Mouse (Mus musculus) kidney, adult 11 months (tissue): ENCODE results near the gene Irgm2.
"Not testable (repeated sequence)": the region's sequence is repeated elsewhere in the genome, so short reads cannot be mapped to it uniquely, and the experiment has no call there.

Source experiments
- DNase-seq: peaks from one replicate; pipeline ENCODE4 v3.0.0; 2022

Irgm2 gene

DNA sequence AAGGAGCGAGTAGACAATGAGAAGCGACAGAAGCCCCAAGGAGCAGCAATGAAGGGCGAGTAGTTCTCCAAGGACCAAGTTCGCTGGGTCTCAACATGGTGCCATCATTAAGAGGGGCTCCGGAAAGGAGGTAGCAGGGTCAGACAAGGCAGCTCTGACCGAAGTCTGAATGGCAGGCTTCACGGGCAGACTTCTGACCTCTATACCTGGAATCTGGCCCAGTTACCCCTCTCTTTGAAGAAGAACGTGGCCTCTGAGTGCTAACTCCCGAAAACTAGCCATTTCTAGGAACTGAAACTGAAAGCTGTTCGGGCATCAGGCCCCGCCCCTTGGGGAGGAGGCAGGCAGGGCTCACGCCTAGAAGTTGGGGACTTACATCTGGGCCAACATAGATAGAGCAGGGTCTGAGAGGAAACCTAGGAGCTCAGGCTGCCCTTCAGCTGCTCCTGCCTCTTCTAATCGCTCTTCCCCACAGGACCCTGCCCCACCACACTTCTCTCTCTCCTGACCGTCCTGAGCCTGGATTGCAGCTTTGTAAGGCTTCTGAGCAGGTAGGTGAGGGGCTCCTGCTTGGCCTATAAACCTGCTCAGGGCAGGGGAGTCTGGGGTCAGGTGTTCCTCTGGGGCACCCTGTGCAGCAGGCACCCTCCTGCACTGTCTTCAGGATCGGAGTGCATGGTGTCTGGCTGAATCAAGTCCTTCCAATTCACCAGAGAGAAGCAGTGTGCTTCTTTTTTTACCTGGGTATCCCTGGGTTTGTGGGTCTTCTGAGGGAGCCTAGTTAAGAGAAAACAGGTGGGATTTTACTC is at the start of gene Irgm2, which contains the start of gene Igtp:
Gene Irgm2, plus strand, starts transcription at position 390 of the 809 bp plus-strand sequence.
Gene Igtp, plus strand, starts transcription at position 328 of the 809 bp plus-strand sequence.
- peak; percentile 79 for DNase-seq

DNA sequence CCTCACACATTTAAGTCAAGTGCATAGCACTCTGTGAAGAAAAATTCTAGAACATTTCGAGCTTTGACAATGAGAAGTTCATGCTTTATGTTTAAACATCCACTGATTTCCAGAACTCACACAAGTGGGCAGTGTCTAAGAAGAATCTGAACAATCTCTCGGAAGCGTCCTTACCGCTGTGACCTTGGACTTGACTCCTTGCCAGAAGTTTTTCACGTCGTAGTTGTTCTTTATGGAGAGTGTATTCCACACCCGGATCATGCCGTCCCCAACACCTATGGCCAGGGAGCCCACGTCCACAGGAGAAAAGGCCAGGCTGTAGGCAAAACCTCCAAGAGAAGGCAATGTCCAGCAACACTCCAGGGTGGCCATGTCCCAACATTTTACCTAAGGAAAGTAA is 44.0 kb upstream of the Irgm2 start:
- DNase-seq, result no peak

DNA sequence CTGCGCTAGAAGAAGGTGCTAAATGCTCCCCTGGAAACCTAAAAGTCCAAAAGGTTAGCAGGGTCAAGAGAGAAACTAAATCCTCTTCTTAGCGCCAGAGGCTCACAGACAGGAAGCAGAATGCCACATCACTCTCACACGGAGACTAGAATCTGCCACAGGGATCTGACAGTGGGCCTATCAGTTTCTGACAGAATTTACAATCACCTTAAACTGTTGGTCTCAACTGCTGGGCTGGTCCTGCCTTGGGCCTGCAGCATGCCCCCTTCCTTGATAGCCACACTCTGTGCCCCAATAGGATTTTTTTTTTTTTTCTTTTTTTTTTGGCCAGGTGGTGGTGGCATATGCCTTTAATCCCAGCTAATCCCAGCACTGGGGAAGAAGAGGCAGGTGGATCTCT is 42.5 kb upstream of the Irgm2 start:
- no peak for DNase-seq

DNA sequence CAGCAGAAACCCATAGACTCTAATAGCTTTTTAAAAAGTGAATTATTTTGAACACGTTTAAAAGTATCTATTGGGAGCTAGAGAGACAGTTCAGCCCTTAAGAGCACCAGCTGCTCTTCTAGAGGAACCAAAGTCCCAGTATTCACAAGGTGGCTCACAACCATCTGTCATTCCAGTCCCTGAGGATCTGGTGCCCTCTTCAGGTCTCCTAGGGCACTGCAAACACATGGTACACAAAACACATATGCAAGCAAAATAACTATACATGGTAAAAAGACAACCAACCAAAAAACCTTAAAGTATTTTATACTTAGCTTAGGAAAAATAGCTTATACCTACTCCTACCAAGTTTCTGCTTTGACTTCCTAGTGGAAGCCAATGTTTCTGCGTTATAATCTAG is 34.3 kb upstream of the Irgm2 start:
- DNase-seq, result no peak

DNA sequence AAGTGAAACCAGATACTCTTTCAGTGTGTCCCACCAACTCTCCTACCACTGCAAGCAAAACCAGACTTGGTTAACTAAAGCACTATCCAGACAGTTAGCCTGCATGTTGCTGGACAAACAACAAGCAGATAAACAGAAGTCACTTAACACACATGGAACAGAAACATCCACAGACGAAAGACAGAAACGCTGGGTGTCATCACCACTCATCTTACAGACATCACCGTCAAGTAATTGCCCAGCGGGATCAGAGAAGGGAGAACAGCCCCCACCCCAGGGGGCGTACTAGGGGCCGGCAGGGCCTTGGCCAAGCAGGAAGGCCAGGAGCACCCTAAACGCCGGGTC is 31.6 kb upstream of the Irgm2 start:
- DNase-seq, result no peak

DNA sequence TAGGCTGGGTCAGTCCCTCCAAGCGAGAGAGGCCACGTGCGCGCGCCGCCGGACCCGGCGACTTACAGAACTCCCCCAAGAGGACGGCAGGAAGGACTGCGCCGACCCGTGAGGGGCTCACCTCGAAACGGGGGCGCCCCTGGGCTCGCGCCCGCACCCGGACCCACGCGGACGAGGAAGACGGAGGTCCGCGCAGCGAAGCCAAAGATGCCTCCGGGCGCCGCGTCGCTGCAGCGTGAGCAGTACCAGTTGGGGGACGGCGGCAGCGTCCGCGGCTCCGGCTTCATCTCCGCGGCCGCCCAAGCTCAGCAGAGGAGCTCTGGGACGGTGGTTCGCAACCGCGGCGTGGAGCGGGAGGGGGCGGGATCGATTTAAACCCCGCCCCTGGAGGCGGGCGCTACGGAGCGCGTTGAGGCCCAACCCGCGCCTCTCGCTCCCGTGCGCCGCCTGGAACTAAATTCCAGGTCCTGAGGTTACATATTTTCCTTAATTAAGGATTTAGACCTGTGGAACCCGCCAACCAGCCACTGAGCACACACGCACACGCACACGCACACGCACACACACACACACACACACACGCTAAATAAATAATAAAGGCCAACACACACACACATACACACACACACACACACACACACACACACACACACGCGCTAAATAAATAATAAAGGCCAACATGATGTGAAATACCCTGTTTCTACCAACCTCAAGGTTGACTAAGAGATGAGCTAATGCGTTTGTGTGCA is 31.1 kb upstream of the Irgm2 start, which contains the start of gene Gemin5:
Gene Gemin5, minus strand, starts transcription at position 373 of the 749 bp plus-strand sequence.
- peak; percentile 79 for DNase-seq

DNA sequence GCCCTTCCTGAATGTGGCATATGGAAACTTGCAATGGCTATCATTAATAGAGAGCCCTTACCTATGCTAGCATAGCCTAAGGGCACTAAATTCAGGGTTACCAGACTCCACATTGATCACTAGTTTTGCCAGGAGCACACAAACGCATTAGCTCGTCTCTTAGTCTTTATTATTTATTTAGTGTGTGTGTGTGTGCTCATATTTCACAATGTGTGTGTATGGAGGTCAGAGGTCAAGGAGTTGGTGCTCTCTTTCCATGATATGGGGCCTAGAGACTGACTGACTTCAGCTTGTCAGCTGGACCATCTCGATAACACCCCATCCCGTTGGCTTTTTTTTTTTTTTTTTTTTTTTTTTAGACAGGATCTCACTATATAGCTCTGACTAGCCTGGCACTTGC is 29.8 kb upstream of the Irgm2 start:
- DNase-seq, result no peak

DNA sequence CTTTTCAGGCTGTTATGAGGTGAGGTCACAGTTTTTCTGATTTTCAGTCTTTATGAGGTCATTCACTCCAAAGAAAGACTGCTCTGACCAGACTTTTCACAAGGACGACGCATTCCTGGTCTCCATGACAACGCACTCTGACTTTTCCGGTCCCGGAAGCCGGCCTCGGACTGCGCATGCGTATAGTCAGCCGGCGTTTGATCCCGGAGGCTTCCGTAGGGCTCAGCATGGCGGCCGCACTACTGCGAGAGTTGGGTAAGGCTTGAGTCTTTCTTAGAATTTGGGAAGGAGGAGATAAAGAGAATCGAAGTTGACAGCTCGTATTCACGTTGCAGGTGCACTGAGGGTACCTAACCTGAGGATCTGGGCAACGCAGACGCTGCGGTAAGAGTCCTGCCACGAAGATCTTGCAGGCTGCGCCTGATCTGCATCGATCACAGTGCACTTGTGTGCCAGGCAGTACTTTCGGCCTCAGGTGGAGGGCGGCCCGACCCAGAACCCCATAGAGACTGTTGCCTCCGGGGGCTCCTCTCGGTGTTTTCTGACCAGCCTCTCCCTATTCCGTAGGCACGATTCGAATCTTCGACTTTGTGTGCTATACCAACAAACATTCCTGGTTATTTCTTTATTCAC is 27.8 kb upstream of the Irgm2 start, which contains the start of gene Mrpl22:
Gene Mrpl22, plus strand, starts transcription at position 203 of the 633 bp plus-strand sequence.
- peak; percentile 95 for DNase-seq

DNA sequence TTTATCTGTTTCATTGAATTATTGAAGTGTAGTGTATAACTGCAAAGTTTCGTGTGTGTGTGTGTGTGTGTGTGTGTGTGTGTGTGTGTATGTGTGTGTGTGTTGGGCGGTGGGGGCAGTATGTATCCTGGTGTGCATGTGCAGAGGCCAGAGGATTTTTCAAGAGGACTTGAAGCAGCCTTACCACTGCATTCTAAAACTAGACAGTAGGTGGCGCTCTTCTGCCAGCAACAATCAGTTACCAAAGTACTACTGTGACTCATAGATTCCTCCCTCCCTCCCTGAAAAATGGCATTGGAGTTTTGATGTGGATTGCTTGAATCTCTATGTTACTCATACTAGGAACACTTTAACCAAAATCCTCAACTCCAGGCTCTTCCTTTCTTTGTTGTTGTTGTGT is 19.9 kb upstream of the Irgm2 start:
- DNase-seq, result peak; percentile 74

DNA sequence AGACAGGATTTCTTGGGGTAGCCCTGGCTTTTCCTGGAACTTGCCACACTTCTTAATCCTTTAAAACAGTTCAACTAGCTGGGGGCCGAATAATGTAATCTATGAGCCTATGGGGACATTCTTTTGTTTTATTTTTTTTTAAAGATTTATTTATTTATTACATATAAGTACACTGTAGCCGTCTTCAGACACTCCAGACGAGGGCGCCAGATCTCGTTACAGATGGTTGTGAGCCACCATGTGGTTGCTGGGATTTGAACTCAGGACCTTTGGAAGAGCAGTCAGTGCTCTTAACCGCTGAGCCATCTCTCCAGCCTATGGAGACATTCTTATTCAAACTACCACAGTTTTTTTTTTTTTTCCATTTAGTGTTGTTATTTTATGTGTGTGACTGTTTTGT is 19.4 kb upstream of the Irgm2 start:
- DNase-seq, result not testable (repeated sequence)

DNA sequence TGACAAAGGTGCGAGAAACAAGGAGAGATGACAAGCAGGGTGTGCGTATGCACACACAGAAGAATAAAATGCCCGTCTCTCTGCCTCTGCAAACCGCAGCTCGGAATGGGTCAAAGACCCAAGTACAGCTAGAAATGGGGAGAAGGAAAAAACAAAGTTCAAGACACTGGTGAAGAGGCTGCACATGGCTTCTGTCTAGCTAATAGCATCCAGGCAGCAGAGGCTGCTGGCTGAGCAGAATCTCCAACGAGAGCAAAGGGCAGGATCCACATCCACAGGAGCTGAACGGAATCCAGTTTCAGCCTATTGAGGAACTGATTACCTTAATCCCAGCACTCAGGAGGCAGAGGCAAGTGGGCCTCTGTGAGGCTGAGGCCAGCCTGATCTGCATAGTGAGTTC is 18.7 kb upstream of the Irgm2 start:
- DNase-seq, result peak; percentile 72

DNA sequence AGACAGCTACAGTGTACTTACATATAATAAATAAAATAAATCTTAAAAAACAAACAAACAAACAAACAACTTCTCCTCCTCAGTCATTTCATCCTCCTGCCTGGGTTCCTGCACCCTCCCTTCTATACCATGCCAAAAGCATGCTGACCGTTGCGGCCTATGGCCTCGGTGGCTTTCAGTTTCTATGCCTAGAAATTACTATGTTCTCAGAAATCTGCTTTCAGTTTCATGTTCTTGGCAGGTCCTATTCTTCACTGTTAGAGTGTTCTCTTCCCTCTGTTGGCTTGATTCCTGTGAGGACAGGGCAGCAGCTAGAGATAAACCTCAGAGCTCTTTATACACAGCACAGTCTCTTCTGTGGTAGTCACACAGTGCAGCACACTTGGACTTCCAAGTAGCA is 15.8 kb upstream of the Irgm2 start:
- DNase-seq, result no peak

DNA sequence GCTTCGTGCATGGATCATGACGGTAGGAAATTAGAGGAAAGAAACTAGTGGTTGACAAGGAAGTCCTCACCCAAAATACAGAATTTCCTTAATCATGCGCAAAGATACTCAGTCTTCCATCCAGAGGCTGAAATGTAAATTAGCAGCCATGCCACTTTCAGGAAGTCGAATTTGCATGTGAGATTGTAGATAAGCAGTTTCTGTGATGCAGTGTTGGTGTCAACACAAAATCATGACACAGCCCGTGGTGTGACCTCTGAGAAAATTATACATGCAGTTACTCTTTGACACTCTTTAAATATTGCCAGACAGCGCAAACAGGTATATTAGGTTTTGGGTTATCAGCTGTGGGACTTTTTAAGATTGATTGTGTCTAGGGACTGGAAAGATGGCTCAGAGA is 9.7 kb upstream of the Irgm2 start:
- no peak for DNase-seq

DNA sequence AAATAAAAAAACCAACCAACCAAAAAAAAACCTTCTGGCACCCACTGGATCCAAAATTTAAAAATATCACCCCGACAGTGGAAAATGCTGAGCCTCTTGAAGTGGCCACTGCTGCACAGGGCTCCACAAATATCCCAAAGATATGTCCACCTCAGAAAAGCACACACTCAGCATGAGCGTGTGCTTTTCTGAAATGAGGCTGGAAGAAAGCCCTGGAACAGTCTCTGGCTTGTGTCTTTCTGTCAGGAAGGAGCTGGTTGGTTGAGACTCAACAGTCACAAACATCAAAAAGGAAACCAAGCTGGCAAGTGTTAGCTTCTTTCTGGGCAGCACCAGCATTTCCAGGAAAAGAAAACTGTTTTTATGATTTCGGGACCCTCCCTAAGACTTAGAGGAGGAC is 6.1 kb upstream of the Irgm2 start:
- DNase-seq, result no peak

DNA sequence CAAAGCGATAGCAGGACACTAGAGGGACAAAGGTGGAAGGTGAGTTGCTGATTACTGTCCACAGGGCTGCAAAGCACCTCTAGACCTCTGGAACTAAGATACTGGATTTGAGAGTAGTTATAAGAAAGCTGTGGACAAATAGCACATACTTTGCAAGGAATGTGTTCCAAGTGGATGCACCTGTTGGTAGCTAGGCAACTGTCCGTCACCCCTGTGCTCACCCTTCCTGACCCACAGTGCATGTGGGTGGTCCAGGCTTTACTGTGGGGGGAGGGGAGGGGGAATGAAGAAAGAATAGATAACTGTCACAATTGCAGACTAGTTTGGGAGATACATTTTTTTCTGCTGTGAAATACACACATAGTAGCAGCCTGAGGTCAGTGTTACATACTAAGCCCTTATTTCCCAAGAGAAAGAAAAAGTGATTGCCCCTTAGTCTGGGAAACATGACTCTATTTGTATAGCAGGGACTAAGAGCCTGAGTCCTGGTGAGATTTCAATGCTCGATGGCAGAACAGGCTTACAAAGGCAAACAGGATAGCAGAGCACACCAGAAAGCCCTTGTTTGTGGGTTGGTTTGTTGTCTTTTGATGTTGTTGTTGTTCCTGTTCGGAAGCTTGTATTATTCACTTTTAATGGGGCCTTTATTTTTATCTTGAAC is 5.4 kb upstream of the Irgm2 start:
- no peak for DNase-seq

DNA sequence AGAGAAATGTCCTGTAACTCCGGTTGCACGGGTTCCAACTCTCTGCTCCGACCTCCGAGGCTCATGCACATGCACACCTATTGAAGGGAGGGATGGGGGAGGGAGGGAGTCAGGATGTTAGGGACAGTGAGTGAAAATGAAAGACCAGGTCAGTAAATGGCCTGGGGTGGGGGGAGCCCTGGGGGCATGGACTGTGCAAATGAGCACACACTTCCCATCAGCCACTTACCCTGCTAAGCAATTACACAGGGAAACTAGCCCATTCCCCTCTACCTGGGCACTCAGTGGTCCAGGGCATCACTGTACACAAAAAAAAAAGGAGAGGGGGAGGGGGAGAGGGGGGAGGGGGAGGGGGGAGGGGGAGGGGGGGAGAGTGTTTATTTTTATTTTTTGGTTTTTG is 755 bp upstream of the Irgm2 start:
- no peak for DNase-seq

DNA sequence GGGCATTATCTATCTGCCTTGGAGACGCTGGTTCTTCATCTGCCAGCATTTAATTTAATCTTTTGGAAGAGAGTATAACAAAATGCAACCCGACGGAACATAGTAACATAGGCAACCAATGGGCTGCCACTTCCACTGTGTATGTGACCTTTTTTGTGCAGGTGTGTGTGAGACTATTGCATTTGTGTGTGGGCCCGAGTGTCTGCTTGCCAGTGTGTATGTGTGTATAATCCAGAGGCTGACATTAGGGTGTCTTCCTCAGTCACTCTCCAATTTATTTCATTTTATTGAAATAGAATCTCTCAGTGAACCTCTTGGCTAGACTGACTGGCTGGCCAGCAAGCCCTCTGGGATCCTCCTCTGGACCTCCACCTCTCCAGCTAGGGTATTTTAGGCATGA is 808 bp downstream of the Irgm2 start:
- DNase-seq, result no peak

DNA sequence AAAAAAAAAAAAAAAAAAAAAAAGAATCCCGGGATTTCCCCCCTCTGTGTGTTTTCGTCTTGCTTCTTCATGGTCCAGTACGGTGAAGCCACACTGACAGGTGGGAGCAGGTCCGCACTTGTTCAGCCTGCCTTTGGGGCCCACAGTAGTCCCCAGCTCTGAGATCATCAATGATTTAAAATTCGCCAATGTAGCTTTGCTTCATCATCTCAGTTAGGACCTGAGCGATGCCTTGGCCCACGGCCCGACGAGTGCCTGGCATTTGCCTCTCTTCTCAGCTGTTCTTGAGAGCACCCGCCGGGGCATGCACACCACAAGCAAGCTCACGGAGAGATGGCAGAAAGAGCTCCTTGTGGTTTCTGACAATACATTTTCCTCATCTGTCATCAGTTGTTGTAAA is 1.6 kb downstream of the Irgm2 start:
- no peak for DNase-seq

DNA sequence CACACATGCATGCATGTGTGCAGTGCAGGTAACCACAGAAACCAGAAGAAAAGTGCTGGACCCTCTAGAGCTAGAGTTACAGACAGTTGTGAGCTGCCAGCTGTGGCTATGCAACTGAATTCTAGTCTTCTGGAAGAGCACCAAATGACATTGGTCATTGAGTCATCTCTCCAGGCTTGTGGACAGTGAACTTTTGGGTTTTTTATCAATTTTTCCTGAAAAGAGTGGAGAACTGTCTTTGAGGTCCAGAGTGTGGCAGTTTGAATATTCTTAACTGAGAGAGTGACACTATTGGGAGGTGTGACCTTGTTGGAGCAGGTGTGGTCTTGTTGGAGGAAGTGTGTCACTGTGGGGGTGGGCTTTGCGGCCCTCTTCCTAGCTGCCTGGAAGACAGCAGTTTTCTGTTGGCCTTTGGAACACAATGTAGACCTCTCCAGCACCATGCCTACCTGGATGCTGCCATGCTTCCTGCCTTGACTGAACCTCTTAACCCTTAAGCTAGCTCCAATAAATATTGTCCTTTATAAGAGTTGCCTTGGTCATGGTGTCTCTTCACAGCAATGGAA is 11.0 kb downstream of the Irgm2 start:
- DNase-seq, result no peak

DNA sequence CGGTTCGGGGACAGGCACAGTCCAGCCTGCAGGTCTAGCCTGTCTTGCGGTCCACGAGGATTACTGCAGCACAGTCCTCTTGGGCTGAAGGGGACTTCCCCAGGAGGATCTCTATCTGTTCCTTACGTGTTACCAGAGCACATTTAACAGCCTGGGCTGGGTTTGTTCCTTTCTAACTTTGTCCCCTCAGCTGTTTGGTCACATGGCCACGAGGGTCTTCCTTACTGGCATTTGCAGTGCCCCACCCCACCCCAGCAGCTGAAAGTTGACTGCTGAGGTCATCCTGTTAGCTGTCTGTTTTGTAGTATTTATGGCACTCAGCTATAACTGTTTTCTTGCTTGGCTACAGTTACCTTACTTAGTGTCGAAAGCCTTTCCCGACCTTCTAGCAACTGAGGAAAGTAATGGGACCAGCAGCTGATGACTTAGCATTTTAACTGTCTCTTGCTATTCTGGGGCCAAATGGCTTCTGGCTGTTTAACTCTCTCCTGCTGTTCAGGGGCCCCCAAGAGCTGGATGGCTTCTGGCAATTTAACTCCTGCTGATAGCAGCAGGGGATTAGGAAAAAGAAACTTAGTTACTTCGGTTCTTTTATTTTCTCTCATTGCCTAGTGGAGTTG is 11.8 kb downstream of the Irgm2 start:
- DNase-seq, result no peak

DNA sequence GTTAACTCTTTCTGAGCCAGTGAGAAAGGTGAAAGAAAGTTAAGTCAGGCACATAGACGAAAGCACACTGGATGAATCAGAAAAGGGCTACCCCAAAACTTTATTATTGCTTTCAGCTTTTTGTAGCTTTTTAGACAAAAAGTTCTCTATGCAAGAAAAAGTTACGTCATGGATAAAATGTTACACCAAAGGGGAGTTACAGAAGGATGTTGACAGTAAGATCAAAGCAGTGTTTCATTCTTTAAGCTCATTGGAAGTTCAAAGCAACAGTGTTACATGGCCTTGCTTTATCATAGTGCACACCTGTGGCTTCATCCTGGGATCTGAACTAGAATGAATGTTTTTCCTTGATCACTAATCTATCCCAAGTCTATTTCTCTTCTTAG is 12.3 kb downstream of the Irgm2 start:
- DNase-seq, result no peak

DNA sequence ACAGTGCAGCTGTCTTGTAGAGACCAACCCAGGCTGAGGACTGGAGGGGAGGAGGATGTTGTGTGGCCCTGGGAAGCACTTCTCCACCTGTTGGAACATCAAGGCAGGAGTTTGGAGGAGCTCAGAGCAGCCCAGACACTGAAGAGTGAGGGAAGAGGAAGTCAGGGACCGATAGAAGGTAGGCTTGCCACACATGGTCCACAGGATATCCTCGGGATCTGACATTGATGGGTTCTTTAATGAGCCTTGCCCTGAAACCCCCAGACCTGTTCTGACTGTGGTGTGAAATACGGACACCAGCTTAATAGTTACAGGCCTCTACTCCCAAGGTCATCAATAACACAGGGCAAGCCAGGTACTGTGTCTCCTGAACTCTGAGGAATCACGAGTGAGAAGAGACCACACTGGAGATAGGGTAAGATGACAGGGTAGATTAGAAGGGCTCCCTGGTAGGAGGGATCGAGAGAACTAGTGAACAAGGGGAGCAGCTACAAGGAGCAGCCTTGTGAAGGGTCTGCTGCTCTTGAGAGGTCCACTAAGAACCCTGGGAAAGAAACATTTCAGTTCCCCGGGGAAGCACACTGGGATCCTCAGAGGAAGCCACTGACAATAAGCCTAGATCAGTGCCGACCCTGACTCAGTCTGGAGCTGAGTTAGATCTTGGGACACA is 14.4 kb downstream of the Irgm2 start:
- no peak for DNase-seq
